Mouse (Mus musculus) mature B cell (primary cell): ENCODE data around the gene Sema7a.

Experiments
- in situ Hi-C: fragments of 300-500 bp; cut with MboI; formaldehyde crosslinking; loops from 2 replicates; pipeline ENCODE4 v1.14.3; 2019

The Sema7a gene

DNA sequence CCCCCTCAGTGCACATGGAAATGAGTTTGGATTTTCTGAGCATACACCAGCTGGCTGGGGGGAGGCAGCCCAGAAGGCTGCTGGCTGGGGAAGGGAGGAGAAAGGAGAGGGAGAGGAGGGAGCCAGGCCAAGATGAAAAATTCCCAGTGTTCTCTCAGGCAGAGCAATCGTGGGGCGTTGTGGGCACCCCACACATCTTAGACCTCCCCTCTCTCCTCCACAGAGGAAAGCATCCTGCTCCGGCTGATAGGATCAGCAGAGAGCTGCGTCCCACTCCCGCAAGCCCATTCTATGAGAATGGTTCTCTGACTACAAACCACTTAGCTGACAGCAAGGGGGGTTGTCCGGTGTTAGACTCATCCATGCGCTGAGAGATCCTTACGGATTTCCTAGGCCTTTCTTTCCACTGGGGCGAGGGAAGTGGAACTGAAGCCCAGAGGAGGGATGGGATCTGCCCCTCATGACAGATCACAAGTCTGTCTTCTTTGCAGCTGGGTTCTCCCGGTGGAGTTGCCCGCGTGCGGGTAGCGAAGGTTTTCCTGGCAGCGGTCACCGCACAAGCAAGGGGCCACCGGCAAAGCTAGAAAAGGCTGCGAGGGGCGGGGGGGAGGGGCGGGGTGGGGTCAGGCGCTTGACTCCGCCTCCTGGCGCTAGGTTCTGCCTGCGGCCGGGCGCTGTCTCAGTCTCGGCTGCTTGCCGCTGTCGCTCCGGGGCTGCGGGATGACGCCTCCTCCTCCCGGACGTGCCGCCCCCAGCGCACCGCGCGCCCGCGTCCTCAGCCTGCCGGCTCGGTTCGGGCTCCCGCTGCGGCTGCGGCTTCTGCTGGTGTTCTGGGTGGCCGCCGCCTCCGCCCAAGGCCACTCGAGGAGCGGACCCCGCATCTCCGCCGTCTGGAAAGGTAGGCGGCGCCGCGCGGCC, at the start of gene Sema7a:
Sema7a (plus strand) TSS at position 682 of the 918 bp plus-strand sequence.
- in situ Hi-C loops: loop anchor here (5.0 kb wide), 1 partner anchor 53 kb away; no protein-coding TSS in a partner anchor

DNA sequence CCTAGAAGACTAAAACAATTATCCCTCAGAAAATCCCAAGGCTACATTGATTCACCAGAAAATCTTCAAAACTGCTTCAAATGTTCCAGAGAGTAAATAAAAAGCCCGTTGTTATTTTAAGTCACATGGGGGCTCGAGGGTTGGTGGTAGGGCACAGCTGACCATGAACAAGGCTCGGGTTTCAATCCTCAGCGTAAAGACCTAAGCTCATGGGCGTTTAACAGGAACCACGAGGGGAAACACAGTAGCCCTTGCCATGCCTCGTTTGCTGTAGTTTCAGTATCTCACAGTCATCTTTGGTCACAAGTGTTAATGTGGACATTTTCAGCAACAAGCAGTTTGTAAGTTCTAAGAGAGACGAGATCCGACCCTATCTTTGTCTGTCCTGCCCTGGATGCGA, 39.4 kb upstream of the Sema7a start:
- in situ Hi-C loops: no loop called here

DNA sequence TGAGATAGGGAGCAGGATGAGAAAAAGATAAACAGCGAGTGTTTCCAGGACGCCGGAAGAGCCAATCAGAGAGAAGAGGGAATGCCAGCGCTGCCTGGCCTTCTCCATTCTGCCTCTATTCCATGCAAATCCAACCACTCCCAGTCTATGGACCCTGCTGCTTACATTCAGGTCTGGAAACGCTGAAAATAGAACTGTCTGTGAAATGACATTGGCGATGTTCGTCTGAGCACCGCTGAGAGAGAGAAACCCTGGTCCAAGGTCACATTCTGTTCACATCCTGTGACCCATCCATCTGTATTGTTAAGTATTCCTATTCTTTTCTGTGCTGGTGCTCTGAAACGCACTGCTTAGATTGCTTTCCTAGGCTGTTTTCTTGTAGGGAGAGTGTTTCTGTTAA, 38.7 kb upstream of the Sema7a start:
- in situ Hi-C loops: no loop called here

DNA sequence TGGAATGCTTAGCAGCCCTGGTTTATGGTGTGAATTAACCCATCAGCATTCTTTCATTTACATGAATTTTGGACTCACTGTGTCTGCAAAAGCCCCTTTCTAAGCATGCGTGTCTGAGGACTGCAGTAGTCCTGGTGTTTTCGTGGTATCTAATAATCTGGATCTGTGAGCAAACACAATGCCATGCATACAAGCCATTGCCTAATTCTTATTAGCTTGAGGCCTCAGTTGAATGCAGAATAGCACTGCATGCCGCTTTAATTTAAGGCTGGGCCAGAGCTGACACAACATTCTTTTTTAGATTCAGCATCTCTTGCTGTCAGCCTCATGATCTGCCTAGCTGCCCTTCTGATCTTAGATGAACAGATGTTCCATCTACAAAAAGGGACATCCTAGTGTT, 38.3 kb upstream of the Sema7a start:
- in situ Hi-C loops: no loop called here

DNA sequence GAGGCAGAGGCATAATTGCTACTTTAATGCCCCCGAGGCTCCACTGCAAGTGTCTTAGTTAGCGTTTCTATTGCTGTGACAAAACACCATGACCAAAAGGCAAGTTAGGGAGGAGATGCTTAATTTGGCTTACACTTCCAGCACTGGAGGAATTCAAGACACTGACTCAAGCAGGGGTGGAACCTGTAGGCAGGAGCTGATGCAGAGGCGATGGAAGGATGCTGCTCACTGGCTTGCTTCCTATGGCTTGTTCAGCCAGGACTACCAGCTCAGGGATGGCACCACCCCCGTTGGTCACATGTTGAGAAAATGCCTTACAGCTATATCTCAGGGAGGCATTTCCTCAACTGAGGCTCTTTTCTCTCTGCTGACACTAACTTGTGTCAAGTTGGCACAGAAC, 37.8 kb upstream of the Sema7a start:
- in situ Hi-C loops: no loop called here

DNA sequence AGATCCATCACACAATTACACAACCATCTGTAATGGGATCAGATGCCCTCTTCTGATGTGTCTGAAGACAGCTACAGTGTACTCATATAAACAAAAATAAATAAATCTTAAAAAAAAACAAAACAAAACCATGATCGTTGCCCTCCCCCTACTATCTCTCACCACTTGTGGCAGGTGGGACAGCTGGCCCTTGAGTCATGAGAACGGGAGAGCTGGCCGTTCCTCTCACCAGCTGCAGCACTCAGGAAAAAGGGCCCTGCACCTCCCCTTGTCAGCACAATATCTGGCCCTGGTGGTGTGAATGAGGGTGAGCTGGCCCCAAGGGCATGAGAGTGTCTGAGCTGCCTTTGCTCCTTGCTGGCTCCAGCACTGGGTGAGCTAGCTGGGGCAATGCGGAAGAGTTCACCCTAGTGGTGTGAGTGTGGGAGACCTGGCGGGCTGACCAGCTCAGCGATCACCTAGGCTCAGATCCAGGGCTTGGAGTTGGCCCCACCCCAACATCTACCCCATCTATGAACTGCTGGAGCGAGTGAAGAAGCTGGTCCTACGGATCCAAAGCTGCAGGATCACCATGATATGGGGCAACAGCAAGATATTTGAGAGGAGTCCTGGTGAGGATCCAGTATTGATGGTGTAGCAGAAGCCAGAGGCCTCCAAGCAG, 36.2 kb upstream of the Sema7a start:
- in situ Hi-C loops: no loop called here

DNA sequence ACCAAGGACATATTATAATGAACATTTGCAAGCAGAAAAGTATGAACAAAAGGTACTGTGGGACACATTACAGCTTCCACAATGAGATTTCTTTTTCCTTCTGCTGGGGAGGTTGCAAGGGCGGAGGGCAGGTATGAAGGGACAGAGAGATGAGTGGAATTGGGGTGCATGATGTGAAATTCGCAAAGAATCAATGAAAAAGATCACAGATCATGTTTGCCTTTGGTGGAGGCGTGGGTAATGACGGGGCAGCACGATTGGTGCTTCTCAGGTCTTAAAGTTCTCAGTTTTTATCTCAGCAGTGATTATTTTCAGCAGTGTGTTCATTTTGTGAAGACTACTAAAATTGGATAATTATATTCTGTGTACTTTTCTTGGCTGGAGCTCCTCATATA, 35.7 kb upstream of the Sema7a start:
- in situ Hi-C loops: no loop called here

DNA sequence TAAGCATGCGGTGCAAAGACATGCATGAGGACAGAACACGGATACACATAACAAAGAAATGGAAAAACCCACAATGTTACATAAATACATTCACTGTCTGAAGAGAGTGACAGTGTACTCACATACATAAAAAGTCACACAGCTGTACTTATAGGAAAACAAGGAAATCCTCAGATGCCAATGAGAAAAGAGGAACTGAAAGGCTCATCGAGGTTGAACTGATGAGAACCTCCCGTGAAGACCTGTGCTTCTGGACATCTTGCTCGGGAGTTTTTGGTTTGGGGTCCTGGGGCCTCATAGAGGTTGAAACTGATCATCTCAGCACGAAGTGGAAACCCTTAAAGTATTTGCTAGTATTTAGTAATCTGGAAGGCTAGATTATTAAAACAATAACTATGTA, 32.7 kb upstream of the Sema7a start:
- in situ Hi-C loops: no loop called here

DNA sequence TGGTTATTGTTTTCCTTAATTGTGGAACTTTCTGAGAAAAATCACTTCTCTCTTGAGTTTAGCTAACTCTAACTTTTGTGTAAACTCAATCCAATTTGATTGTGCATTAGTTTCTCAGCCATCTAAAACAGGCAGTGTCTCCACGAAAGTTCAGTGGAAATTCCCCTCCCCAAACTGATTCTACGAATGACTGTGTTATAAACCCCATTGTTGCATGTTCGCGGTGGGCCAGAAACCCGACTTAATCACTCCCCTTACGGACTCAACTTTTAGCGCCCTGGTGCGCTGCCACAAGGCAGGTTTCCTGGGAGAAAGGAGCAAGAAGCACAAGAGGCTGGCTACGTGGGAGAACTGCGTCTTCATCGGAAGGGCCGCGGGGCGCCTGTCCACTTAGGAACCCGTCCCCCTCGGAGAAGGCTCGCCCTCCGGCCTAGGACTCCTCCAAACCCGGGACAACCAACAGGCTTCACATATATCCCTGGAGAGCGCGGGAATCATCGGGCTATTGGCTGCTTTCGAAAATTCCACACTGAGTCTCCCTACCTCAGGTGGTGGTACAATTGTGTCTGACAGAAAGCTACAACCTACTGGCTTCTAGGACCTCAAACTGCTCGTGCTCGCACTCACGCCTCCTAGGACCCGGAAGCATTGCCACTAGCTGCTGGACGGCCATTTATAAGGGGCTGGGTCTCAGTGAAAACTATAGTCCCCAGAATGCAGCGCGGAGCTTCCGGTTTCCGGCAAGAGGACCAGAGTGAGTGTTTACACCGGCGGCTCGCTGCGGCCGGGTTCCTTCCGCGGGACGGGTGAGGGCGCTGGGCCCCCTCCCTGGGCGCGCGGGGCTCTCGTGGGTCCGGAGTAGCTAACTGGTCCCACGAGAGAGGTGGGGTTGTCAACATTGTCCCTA, 29.4 kb upstream of the Sema7a start, which contains the start of gene Ubl7:
Ubl7 (plus strand) TSS at position 726 of the 907 bp plus-strand sequence.
- in situ Hi-C loops: no loop called here

DNA sequence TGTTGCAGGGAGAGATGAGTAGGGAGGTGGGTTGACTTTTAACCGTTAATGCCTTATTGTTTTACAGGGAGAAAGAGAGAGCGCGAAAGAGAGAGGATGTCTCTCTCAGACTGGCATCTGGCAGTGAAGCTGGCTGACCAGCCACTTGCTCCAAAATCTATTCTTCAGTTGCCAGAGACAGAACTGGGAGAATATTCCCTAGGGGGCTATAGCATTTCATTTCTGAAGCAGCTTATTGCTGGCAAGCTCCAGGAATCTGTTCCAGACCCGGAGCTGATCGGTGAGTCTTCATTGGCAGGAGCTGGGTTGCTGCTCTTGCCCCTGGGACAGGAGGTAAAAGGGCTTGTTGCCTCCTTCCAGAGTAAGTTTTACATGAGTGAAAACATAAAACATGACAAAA, 27.3 kb upstream of the Sema7a start:
- in situ Hi-C loops: no loop called here

DNA sequence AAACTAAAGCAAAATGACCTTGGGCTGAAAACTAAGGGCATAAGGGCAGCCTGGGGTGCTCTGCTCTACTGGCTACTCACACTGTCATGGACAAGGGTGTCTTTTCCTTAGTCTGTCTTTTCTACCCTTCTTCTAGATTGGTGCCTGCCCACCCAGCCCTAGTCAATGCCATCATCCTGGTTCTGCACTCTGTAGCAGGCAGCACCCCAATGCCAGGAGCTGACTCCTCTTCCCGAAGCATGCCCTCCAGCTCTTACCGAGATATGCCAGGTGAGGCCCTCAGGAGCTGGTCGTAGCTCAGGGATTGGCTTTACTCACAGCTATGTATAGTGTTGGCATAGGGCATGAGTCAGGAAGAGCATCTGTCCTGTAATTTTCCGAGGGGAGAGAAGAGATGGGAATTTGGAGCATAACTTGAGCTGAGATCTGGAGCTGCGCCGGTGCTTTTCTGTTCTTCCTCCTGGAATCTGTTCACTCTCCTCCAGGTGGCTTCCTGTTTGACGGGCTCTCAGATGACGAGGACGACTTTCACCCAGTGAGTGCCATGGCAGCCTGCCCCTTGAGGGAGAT, 18.3 kb upstream of the Sema7a start:
- in situ Hi-C loops: no loop called here

DNA sequence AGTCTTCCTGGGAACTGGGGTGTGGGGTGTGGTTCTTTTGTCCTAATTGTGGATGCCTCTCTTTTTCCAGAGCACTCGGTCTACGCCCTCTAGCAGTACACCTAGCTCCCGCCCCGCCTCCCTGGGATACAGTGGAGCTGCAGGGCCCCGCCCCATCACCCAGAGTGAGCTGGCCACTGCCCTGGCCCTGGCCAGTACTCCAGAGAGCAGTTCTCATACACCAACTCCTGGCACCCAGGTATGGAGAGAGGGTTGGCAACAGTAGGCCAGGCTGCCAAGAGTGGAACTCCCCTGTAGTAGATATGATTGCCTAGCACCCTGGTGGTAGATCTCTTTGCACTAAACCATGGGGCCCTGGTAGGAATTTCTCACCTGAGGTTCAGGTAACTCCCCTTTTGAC, 17.5 kb upstream of the Sema7a start:
- in situ Hi-C loops: no loop called here

DNA sequence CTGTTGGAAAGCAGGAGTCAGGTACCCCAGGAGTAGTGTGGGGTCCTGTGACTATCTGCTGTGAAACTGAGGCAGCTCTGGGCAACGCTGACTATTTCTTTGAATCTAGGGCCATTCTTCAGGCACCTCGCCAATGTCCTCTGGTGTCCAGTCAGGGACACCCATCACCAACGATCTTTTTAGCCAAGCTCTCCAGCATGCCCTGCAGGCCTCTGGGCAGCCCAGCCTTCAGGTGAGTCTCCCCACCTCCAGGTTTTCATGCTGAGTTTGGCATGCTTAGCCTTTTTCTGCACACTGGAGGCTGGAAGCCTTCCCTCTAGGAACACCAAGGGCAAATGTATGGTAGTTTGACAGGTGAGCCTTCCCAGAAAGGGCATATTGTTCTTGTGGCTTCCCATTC, 16.9 kb upstream of the Sema7a start:
- in situ Hi-C loops: no loop called here

DNA sequence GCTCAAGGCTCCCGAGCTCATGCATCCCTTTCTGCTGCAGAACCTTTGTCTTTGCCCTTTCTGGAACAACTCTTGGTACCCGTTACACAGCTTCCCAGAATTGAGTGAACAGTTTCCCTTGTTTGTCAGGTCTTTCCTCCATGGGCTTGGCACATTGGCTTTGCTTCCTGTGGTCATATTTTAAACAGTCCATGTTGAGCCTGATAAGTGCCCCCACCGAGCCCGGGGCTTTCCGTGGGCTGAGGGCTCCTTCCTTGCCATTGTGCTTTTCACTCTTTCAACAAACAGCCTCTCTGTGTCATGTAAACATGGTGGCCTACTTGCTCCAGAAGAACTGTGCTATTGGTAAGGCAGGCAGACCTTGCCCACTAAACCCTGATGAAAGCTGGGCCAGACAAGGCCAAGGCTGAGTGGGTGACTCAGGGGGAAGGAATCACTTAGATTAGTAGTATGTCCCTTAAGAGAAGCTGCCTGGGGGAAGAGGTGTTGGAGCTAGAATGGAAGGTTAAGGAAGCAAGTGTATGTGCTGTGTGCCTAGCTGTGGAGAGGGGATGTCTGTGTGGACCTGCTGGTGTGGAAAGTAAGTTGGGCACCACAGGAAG, 8.6 kb upstream of the Sema7a start:
- in situ Hi-C loops: no loop called here

DNA sequence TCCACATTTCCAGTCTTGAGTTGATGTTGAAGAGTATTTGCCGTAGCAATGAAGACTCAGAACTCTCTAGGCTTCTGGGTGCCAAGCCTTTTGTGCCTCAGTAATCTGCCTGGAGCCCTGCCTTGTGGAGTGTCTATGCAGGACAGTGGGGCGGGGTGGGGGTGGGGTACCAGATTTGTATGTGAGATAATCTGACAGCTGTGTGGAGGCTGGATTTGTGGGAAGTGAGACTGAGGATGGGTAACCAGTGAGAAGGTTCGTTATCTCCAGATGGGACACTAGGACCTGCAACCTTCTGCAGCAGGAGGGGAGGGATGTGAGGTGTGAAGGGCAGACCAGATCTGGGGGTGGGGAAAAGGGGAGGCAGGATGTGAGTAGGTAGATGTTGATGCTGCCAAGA, 7.7 kb upstream of the Sema7a start:
- in situ Hi-C loops: no loop called here

DNA sequence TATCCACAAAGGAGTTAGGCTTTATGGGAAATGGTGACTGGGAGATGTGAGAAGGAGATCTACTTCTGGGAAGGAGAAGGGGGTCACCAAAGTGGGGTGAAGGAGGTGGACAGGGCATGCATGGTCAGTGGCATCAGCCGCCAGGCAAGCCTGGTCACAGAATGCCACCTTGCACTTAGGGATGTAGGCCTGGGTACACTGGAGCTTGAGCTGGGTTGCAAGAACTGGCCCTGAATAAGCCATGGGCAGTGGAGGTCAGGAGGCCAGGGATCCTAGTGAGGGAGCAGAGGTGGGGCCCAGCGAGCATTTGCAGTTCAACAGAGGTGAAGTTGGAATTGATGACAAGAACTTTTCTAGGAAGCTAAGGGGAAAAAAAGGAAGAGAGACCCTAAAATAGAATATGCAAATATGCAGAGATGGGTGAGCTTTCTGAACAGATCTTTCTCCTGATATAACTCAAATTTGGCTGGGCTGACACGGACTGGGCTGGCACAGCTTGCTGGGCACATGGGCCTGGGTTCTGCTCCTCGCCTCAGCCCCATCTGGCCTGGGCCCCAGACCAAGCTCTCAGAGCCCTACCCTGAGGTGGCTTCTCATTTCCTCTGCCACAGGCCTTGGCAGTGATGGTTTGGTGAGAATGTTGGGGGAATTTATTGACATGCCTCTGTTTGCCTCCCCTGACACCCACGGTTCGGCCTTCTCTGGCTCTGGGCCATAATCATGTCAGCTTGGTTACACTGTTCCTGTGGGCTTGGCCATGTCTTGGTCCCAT, 6.9 kb upstream of the Sema7a start:
- in situ Hi-C loops: no loop called here

DNA sequence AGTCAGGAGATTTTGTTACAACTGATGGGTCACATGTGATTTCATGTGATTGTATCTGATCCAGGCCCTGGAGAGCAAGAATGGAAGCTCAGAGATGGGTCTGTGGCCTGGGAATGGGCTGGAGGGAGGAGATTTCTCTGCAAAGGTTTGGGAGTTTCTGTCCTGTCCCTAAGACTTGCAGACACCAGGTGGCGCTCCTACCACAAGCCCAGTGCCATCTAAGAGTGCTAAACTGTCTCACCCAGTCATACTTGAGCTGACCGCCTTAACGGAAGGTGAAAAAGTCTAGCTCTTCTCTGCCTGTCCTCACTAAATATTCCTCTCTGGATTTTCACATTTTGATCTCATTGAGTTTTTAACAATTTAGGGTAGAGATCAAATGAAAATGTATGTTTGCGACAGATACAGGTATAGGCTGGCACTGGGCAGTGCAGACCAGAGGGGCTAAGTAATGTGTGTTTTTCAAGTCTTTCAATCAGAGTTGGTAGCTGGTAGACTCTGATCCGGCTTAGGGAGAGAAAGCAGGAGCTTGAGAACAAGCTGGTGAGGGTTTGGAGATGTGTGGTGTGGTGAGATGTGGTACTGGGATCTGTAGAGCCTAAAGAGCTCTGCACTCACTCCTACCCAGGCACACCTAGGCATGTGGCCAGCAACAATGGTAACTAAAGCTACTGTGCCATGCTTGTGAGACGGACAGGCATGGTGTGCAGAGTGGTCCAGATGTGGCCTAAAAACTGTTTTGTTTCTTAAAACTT, 4.1 kb upstream of the Sema7a start:
- in situ Hi-C loops: loop anchor here (5.0 kb wide), 1 partner anchor 56 kb away; no protein-coding TSS in a partner anchor

DNA sequence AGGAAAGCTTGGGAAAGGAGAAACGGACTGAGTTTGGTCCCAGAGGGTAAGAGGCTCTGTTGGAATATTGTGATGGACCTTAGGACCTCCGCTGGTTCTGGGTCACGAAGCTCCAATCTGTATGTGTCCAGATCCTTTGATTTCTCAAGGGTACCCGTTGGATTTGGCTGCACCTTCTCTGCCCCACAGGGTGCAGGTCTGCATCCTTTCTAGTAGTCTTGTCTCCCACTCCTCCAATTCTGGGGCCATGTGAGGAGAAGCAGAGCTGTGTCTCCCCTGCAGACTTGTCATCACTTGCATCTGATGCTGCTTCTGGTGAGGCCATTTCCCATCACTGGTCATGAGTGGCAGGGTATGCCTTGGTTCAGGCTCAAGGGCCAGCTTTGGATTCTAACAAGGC, 2.7 kb upstream of the Sema7a start:
- in situ Hi-C loops: loop anchor here (5.0 kb wide), 1 partner anchor 55 kb away; no protein-coding TSS in a partner anchor

DNA sequence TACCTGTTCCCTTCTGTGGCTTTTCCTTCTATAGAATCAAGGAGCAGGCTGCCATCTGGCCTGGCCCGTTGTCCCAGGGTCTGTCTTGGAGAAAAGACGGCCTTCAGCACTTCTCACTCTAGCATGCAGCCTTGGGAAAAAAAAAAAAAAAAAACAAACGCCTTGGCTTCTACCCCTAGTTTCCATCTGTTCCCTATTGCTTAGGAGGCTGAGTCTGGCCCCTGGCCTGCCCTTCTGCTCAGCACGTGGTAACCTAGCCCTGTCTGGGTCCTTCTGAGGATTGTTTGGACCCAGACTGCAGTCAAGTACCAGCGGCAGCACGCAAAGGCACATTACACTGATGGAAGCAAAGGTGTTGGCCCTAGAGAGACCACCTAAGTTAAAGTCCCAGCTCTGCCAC, 2.3 kb upstream of the Sema7a start:
- in situ Hi-C loops: loop anchor here (5.0 kb wide), 1 partner anchor 55 kb away; no protein-coding TSS in a partner anchor
